Mouse (Mus musculus) naive thymus-derived CD4-positive, alpha-beta T cell, adult 2 months (primary cell): ENCODE data around the gene Dalrd3.
"Not testable (repeated sequence)": the region's sequence is repeated elsewhere in the genome, so short reads cannot be mapped to it uniquely, and the experiment has no call there.

Experiments used
- DNase-seq: peaks from one replicate; pipeline ENCODE4 v3.0.0-alpha.2; 2011; ENCODE audit warnings: low read depth

Dalrd3 gene

GRCm38 (mm10) chr9:108573774-108574690, 4.3 kb downstream of the Dalrd3 start:
- peak; percentile 78 for DNase-seq

- DNase-seq, result no peak
Observed at GRCm38 (mm10) chr9:108574921-108575320, 5.2 kb downstream of the Dalrd3 start.

GRCm38 (mm10) chr9:108575321-108576297, 5.9 kb downstream of the Dalrd3 start:
- DNase-seq, result no peak

- DNase-seq, result no peak
Observed at GRCm38 (mm10) chr9:108577025-108577424, 7.3 kb downstream of the Dalrd3 start.

GRCm38 (mm10) chr9:108577934-108578544, 8.4 kb downstream of the Dalrd3 start:
- DNase-seq, result peak; percentile 61

- DNase-seq, result peak; percentile 93
Observed at GRCm38 (mm10) chr9:108578545-108579343, 9.1 kb downstream of the Dalrd3 start, which contains the start of gene Wdr6. Gene Wdr6 (minus strand): TSS chr9:108578739.

GRCm38 (mm10) chr9:108579344-108579690, 9.6 kb downstream of the Dalrd3 start:
- no peak for DNase-seq

GRCm38 (mm10) chr9:108587571-108588180, 18.0 kb downstream of the Dalrd3 start:
- DNase-seq, result no peak

GRCm38 (mm10) chr9:108589229-108589628, 19.5 kb downstream of the Dalrd3 start:
- peak; percentile 42 for DNase-seq

- DNase-seq, result no peak
Observed at GRCm38 (mm10) chr9:108591462-108591861, 21.8 kb downstream of the Dalrd3 start.

GRCm38 (mm10) chr9:108594354-108594753, 24.7 kb downstream of the Dalrd3 start:
- DNase-seq, result no peak

- peak; percentile 68 for DNase-seq
Observed at GRCm38 (mm10) chr9:108596998-108597764, 27.5 kb downstream of the Dalrd3 start, which contains the start of gene P4htm. Gene P4htm (minus strand): TSS chr9:108597667.

GRCm38 (mm10) chr9:108599021-108599566, 29.4 kb downstream of the Dalrd3 start:
- DNase-seq, result no peak

- no peak for DNase-seq
Observed at GRCm38 (mm10) chr9:108600011-108600410, 30.3 kb downstream of the Dalrd3 start.

GRCm38 (mm10) chr9:108601986-108602385, 32.3 kb downstream of the Dalrd3 start:
- no peak for DNase-seq

GRCm38 (mm10) chr9:108607929-108608328, 38.2 kb downstream of the Dalrd3 start:
- not testable (repeated sequence) for DNase-seq

- DNase-seq, result no peak
Observed at GRCm38 (mm10) chr9:108608889-108609288, 39.2 kb downstream of the Dalrd3 start.

GRCm38 (mm10) chr9:108611488-108611887, 41.8 kb downstream of the Dalrd3 start:
- DNase-seq, result no peak

- peak; percentile 67 for DNase-seq
Observed at GRCm38 (mm10) chr9:108617301-108617700, 47.6 kb downstream of the Dalrd3 start.
